ENCODE assay signal across 19 mouse cellular contexts in genomic region chr1:23998120-23998810, GRCm38 (mm10).
"Had no signal": no experiment of that assay in that cellular context is flagged by ENCODE, and none has a peak within 500 bp of the region (broad histone marks: within the 10 kb centered on the region; RNA-seq: fewer than 3 reads in every experiment).

No protein-coding gene starts in this region.

- ATAC-seq: intestine, embryonic 15.5 days; midbrain, embryonic 15.5 days had no signal

- H3K36me3 ChIP-seq: midbrain, embryonic 15.5 days had no signal

- H3K9ac ChIP-seq: intestine, embryonic 15.5 days; lung, embryonic 15.5 days; midbrain, embryonic 12.5 days; midbrain, embryonic 15.5 days had no signal

- H3K4me1 ChIP-seq: intestine, embryonic 15.5 days; lung, embryonic 15.5 days; midbrain, embryonic 12.5 days; midbrain, embryonic 15.5 days had no signal

- H3K4me3 ChIP-seq: intestine, embryonic 15.5 days; layer of hippocampus, adult 2 months; lung, embryonic 15.5 days; midbrain, embryonic 12.5 days; midbrain, embryonic 15.5 days; myocyte had no signal

- H3K27ac ChIP-seq: intestine, embryonic 15.5 days; layer of hippocampus, adult 2 months; lung, embryonic 15.5 days; midbrain, embryonic 12.5 days; midbrain, embryonic 15.5 days; stomach, postnatal 0 days had no signal

- DNase-seq: kidney, adult 11 months; kidney, adult 9 months; kidney, postnatal 14 days; layer of hippocampus, adult 9-11 months; lung, adult 18-20 months; lung, postnatal 10 days; lung, postnatal 36 days; right cerebral cortex, adult 18-20 months; right cerebral cortex, postnatal 14 days; right cerebral cortex, postnatal 4 days; thymus, adult 2 months; thymus, postnatal 25 days had no signal

- H3K9me3 ChIP-seq: intestine, embryonic 15.5 days; lung, embryonic 15.5 days; midbrain, embryonic 12.5 days; midbrain, embryonic 15.5 days had no signal

- H3K27me3 ChIP-seq: intestine, embryonic 15.5 days; lung, embryonic 15.5 days; midbrain, embryonic 12.5 days; midbrain, embryonic 15.5 days had no signal

- H3K4me2 ChIP-seq: intestine, embryonic 15.5 days; lung, embryonic 15.5 days; midbrain, embryonic 12.5 days; midbrain, embryonic 15.5 days had no signal
